Mouse (Mus musculus): ENCODE results near the gene Gm9602.
"Not testable (repeated sequence)": the region's sequence is repeated elsewhere in the genome, so short reads cannot be mapped to it uniquely, and the experiment has no call there.

Gene Gm9602

GRCm38 (mm10) chr14:4776037-4776436, at the start of gene Gm9602:
Gene Gm9602 (plus strand): TSS chr14:4776337.
- DNase-seq, result not testable (repeated sequence)

GRCm38 (mm10) chr14:4806421-4806820, 30.3 kb downstream of the Gm9602 start:
- DNase-seq, result peak; percentile 5 to 20

GRCm38 (mm10) chr14:4821950-4822349, 45.8 kb downstream of the Gm9602 start:
- peak in 1 of 2 experiments; percentile 3 for DNase-seq

Measured in lung, postnatal 4 days (tissue).